Mouse (Mus musculus): ENCODE results near the gene Gm10645. TPM values are rescaled to one million over a fixed set of nuclear protein-coding genes. Genes with fewer than 3 reads are reported as not detected.
A peak's percentile ranks its signal among the peaks of the same experiment; 100 is the strongest.

Gene Gm10645
- polyA plus RNA-seq, 1 experiment from 2014 or later, result 1.5 TPM

DNA sequence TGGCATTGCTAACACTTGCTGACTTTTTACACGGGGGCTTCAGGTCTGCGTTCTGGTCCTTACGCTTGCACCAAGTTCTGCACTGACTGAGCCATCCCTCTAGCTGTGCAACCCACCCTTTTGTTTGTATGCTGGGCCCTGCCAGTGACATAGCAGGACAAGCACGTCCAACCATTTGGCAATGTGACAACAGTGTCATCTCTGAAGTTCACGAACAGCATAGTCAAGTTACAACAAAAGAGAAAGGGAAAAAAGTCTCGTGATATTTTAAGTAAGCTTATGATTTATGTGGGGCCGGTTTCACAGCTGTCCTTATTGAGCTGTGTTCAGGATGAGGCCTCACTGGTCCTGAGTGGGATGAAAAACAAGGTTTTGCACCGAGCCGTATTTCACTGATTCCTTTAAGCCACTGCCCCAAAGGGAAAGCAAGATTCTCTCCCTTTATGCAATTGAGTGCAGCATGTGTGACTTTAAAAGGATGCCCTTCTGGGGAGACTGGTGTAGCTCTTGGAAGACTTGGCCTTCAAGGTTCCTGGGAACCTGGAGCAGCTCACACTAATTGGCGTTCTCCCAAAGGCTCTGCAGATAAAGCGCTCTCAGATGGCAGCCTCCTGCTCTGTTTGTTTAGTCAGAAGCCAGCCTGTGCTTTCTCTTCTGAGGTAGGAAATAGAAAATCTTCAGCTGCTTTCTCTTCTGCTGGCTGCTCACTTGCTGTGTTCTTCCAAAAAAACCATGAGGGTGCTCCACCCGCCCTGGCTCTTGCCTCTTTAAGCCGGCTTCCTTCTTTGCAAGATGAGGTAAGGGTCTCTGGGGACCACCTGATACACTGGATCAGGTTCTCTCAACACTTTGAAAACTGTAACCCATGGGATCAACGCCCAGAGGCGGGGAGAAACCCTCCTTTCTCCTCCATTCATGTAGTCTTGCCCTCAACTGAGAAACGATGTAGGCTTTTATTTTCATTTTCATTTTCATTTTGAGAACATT lies 34.5 kb upstream of the Gm10645 start:
- 0 out of 2 replicates have a peak, but pooled peaks cover 9% of the 10 kb centered on the region for H3K4me1 ChIP-seq (replicated peaks; ENCODE audit: control insufficient read depth, insufficient read depth, low read length)
- H3K9me3 ChIP-seq (ENCODE audit: control insufficient read depth), result no peaks in the 10 kb centered on the region
- WGBS, result 45% methylated on average over 16 of the region's 16 CpGs
- H3K27me3 ChIP-seq (replicated peaks; ENCODE audit: control insufficient read depth, insufficient read depth, low read length), result no peaks in the 10 kb centered on the region
- peak overlapping the region; percentile 42; the same call in 1 of the 2 replicates for H3K27ac ChIP-seq (ENCODE audit: low read depth, low read length)
- no peaks in the 10 kb centered on the region for H3K36me3 ChIP-seq (ENCODE audit: control insufficient read depth, insufficient read depth)
- no peak overlapping the region; the same call in 1 of the 2 replicates for H3K4me3 ChIP-seq (ENCODE audit: low read depth, low read length)
- H3K9ac ChIP-seq (ENCODE audit: low read depth, low read length), result no peak overlapping the region
- no peak; the same call in 1 of the 2 replicates for ATAC-seq
- no peak for TF ChIP-seq CTCF (IDR thresholded peaks at IDR 0.05; ENCODE audit: low read depth)
- peak overlapping the region; percentile 52 for H3K4me2 ChIP-seq (replicated peaks; ENCODE audit: low read depth)

DNA sequence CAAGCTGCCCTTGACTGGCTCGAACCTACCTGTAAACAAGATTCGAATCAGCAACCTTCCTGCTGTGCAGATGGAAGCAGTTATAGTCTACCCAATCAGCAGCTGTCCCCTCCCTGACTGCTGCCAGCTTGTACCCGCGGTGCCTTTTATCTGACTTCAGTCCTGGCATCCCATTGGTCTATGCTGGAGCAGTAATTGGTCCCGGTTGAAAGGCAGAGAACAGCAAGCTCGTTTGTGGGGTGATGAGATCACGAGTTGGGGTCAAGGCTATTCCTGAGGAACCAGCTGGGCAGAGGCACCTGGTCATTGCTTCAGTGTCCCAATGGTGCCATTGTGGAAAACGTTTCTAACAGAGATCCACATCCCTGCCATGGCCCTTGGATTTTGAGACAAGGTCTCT lies 33.7 kb upstream of the Gm10645 start:
- H3K9ac ChIP-seq (ENCODE audit: low read depth, low read length), result no peak overlapping the region
- no peak overlapping the region for H3K4me2 ChIP-seq (replicated peaks; ENCODE audit: low read depth)
- no peaks in the 10 kb centered on the region for H3K27me3 ChIP-seq (replicated peaks; ENCODE audit: control insufficient read depth, insufficient read depth, low read length)
- TF ChIP-seq CTCF (IDR thresholded peaks at IDR 0.05; ENCODE audit: low read depth), result no peak
- H3K4me3 ChIP-seq (ENCODE audit: low read depth, low read length), result no peak overlapping the region
- 60% methylated on average over 8 of the region's 8 CpGs for WGBS
- ATAC-seq, result no peak
- no peaks in the 10 kb centered on the region for H3K9me3 ChIP-seq (ENCODE audit: control insufficient read depth)
- no peak overlapping the region for H3K27ac ChIP-seq (ENCODE audit: low read depth, low read length)
- H3K36me3 ChIP-seq (ENCODE audit: control insufficient read depth, insufficient read depth), result no peaks in the 10 kb centered on the region
- 0 out of 2 replicates have a peak, but pooled peaks cover 9% of the 10 kb centered on the region for H3K4me1 ChIP-seq (replicated peaks; ENCODE audit: control insufficient read depth, insufficient read depth, low read length)

DNA sequence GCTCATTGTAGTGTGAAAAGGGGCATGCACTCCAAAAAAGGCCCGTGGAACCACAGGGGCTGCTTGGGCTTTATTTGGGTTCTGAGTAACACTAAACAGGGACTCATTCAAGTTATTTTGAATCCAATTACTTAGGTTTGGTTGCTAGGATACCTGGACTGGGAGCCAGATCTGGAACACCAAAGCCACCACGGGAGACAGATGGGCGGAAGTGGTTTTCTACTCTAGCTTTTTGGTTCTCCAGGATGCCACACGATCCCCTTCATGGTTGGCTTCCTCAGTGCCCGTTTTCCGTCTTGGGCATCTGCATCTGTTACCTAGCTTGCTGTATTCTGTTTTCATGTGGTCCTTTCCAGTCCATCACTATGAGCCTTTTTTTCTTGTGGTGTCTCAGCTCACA lies 30.1 kb upstream of the Gm10645 start:
- Histone ChIP-seq H3K36me3 (ENCODE audit: control insufficient read depth, insufficient read depth) (no peaks in the 10 kb centered on the region), H3K27ac (ENCODE audit: low read depth, low read length) (no peak overlapping the region), H3K9ac (ENCODE audit: low read depth, low read length) (no peak overlapping the region), H3K4me1 (replicated peaks; ENCODE audit: control insufficient read depth, insufficient read depth, low read length) (0 out of 2 replicates have a peak, but pooled peaks cover 9% of the 10 kb centered on the region), H3K4me2 (replicated peaks; ENCODE audit: low read depth) (no peak overlapping the region), H3K4me3 (ENCODE audit: low read depth, low read length) (no peak overlapping the region), H3K27me3 (replicated peaks; ENCODE audit: control insufficient read depth, insufficient read depth, low read length) (no peaks in the 10 kb centered on the region), H3K9me3 (ENCODE audit: control insufficient read depth) (no peaks in the 10 kb centered on the region)
- 82% methylated on average over 6 of the region's 6 CpGs for WGBS
- TF ChIP-seq CTCF (IDR thresholded peaks at IDR 0.05; ENCODE audit: low read depth), result no peak
- ATAC-seq, result no peak

DNA sequence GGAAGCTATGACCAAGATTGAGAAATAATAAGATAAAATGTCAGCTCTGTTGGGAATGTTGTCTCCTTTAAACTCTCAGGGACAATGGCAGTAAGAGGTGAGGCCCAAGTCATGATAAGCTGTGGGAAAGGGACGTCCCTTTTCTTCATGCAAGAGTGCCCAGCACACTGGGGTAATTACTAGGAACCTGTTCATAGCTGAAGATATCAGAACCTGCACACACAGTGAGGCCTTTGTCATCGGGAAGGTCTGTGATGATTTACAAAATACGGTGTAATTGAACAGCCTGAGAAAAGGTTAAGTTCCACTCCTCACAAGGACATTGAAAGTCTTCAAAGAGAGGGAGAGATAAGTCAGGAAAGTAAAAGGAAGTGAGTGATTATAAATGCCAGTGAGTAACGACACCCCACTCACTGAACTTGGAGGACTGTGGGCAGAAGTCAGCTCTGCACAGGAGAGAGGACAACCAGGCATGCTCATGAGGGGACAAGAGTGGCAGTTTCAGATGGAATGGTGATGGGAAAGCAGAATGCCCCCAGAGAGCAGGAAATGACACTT lies 23.6 kb upstream of the Gm10645 start:
- H3K9ac ChIP-seq (ENCODE audit: low read depth, low read length), result no peak overlapping the region
- no peaks in the 10 kb centered on the region for H3K9me3 ChIP-seq (ENCODE audit: control insufficient read depth)
- 37% methylated on average over 4 of the region's 4 CpGs for WGBS
- peak; percentile 86 for ATAC-seq
- TF ChIP-seq CTCF (IDR thresholded peaks at IDR 0.05; ENCODE audit: low read depth), result no peak
- H3K4me2 ChIP-seq (replicated peaks; ENCODE audit: low read depth), result no peak overlapping the region
- H3K36me3 ChIP-seq (ENCODE audit: control insufficient read depth, insufficient read depth), result no peaks in the 10 kb centered on the region
- no peak overlapping the region for H3K27ac ChIP-seq (ENCODE audit: low read depth, low read length)
- no peak overlapping the region for H3K4me3 ChIP-seq (ENCODE audit: low read depth, low read length)
- no peaks in the 10 kb centered on the region for H3K27me3 ChIP-seq (replicated peaks; ENCODE audit: control insufficient read depth, insufficient read depth, low read length)
- no peaks in the 10 kb centered on the region for H3K4me1 ChIP-seq (replicated peaks; ENCODE audit: control insufficient read depth, insufficient read depth, low read length)

DNA sequence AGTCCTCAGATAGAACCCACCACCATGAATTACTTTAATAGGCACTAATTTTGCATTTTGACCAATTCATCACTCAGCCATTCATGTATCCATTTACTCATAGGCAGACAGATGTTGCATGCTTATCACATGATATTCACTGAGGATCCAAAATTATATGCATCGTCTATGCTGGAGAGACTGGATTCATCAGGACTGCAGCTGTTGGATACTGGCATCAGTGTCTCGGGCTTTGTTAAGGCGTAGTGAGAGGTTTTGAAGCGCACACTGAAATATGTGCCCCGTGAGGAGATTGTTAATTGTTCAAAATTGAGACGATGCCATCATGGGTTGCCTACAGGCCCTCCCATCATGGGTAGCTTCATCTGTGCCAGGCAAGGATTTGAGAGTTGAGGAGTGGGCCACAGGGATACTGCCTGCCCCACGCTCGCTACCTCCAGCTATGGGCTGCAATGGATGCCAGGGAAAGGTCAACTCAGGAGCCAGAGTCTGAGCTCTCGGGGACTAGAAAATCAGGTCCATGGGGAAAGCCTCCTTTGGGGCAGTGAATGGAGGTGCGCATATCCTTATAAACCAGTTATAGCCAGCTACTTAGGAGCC lies 21.5 kb upstream of the Gm10645 start:
- no peak for TF ChIP-seq CTCF (IDR thresholded peaks at IDR 0.05; ENCODE audit: low read depth)
- H3K36me3 ChIP-seq (ENCODE audit: control insufficient read depth, insufficient read depth), result no peaks in the 10 kb centered on the region
- no peak overlapping the region for H3K4me2 ChIP-seq (replicated peaks; ENCODE audit: low read depth)
- H3K4me3 ChIP-seq (ENCODE audit: low read depth, low read length), result no peak overlapping the region
- 89% methylated on average over 10 of the region's 10 CpGs for WGBS
- H3K9me3 ChIP-seq (ENCODE audit: control insufficient read depth), result no peaks in the 10 kb centered on the region
- peaks cover 8% of the 10 kb centered on the region; the same call in 1 of the 2 replicates for H3K4me1 ChIP-seq (replicated peaks; ENCODE audit: control insufficient read depth, insufficient read depth, low read length)
- H3K9ac ChIP-seq (ENCODE audit: low read depth, low read length), result no peak overlapping the region
- H3K27ac ChIP-seq (ENCODE audit: low read depth, low read length), result no peak overlapping the region
- H3K27me3 ChIP-seq (replicated peaks; ENCODE audit: control insufficient read depth, insufficient read depth, low read length), result no peaks in the 10 kb centered on the region
- ATAC-seq, result no peak

DNA sequence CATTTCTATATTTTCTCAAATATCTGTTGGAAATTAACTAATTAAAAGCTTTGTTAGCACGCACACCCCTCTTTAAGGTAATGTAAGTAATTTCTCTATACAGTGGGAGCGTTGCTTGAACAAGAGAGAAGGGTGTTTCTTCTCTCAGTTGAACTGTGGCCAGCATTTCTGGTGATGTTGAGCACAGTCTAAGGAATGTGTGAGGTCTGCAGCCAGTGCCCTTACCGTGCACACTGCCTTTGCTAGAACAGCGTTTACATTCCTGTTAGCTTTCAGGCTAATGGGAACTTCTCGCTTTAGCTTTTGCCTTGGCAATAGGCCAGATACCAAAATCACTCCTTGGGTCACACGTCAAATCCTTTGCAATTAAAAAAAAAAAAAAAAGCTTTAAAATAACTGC lies 20.4 kb upstream of the Gm10645 start:
- no peak overlapping the region for H3K9ac ChIP-seq (ENCODE audit: low read depth, low read length)
- no peaks in the 10 kb centered on the region for H3K36me3 ChIP-seq (ENCODE audit: control insufficient read depth, insufficient read depth)
- no peaks in the 10 kb centered on the region for H3K9me3 ChIP-seq (ENCODE audit: control insufficient read depth)
- no peaks in the 10 kb centered on the region for H3K27me3 ChIP-seq (replicated peaks; ENCODE audit: control insufficient read depth, insufficient read depth, low read length)
- no peak overlapping the region for H3K4me3 ChIP-seq (ENCODE audit: low read depth, low read length)
- 37% methylated on average over 6 of the region's 6 CpGs for WGBS
- no peak for TF ChIP-seq CTCF (IDR thresholded peaks at IDR 0.05; ENCODE audit: low read depth)
- peaks cover 8% of the 10 kb centered on the region; the same call in 1 of the 2 replicates for H3K4me1 ChIP-seq (replicated peaks; ENCODE audit: control insufficient read depth, insufficient read depth, low read length)
- no peak overlapping the region for H3K4me2 ChIP-seq (replicated peaks; ENCODE audit: low read depth)
- H3K27ac ChIP-seq (ENCODE audit: low read depth, low read length), result no peak overlapping the region
- no peak for ATAC-seq
